Mouse (Mus musculus): Measurements from ENCODE around the gene Map3k13.

GRCm38 (mm10) chr16:21795071-21795470, 925 bp downstream of the Map3k13 start:
- TF ChIP-seq CTCF (IDR thresholded peaks at IDR 0.05; ENCODE audit: low read depth, low read length) (no peak), EP300 (IDR thresholded peaks at IDR 0.05; ENCODE audit: insufficient read depth, low read depth, low read length) (no peak)

Data from ES-Bruce4 (cell line).